Mouse (Mus musculus): ENCODE measurements around the gene Gm11733.

GRCm38 (mm10) chr11:117472885-117473284, 11.3 kb upstream of the Gm11733 start:
- TF ChIP-seq CTCF (conservative IDR thresholded peaks at IDR 0.05 in 1 of 2, IDR thresholded peaks at IDR 0.05 in 1 of 2; ENCODE audit: low read depth in 2 of 2, low read length in 2 of 2): no peak
- no peak for TF ChIP-seq TCF12 (IDR thresholded peaks at IDR 0.05; ENCODE audit: low read depth, low read length)
- no peak for TF ChIP-seq POLR2A (IDR thresholded peaks at IDR 0.05; ENCODE audit: low read depth, low read length)
- no peak for TF ChIP-seq GABPA (IDR thresholded peaks at IDR 0.05; ENCODE audit: insufficient replicate concordance, low read depth, low read length)
- no peak for TF ChIP-seq HCFC1 (IDR thresholded peaks at IDR 0.05; ENCODE audit: low read depth, low read length)
- no peak for TF ChIP-seq KAT2A (IDR thresholded peaks at IDR 0.05; ENCODE audit: insufficient replicate concordance, low read length)
- TF ChIP-seq ZNF384 (IDR thresholded peaks at IDR 0.05; ENCODE audit: low read depth, low read length): no peak
- TF ChIP-seq BHLHE40 (IDR thresholded peaks at IDR 0.05; ENCODE audit: low read depth, low read length): no peak
